Comparison of ENCODE assay signal across 8 mouse cellular contexts in genomic region chr11:71749671-71750070, GRCm38 (mm10). TPM values are rescaled to one million over a fixed set of nuclear protein-coding genes. Genes with fewer than 3 reads are reported as not detected.
DNase-seq lines count a peak whose midpoint lies in the region; ATAC-seq and TF ChIP-seq lines count a peak whose summit lies in the region.

Gene Wscd1 (plus strand): TSS chr11:71749920.

- intact Hi-C loops in heart, postnatal 10 days (cut with DNase I) = loop anchor here (5.0 kb wide), 1 partner anchor 77 kb away; no protein-coding TSS in a partner anchor
- intact Hi-C loops in left cerebral cortex, postnatal 4 days (cut with DNase I) = loop anchor here (5.0 kb wide), 2 partner anchors 273 to 402 kb away; no protein-coding TSS in a partner anchor

- no peaks in the 10 kb centered on the region for H3K9me3 ChIP-seq in neural tube, embryonic 13.5 days

- H3K9ac ChIP-seq in liver, adult 2 months (ENCODE audit: low read depth, low read length) = no peak within 1 kb of the TSS
- H3K9ac ChIP-seq in neural tube, embryonic 13.5 days = peak within 1 kb of the TSS; percentile 89

- H3K4me3 ChIP-seq in liver, adult 2 months (ENCODE audit: insufficient read depth, low read depth, low read length) = peak within 1 kb of the TSS; percentile 47
- H3K4me3 ChIP-seq in neural tube, embryonic 13.5 days = peak within 1 kb of the TSS; percentile 91

- H3K27ac ChIP-seq in liver, adult 2 months (replicated peaks; ENCODE audit: insufficient read depth, low read depth, low read length) = no peak within 1 kb of the TSS
- H3K27ac ChIP-seq in neural tube, embryonic 13.5 days (replicated peaks) = peak within 1 kb of the TSS; percentile 86

- peak; percentile 28; the same call in 1 of the 2 replicates for TF ChIP-seq CTCF in liver, adult 2 months (IDR thresholded peaks at IDR 0.05; ENCODE audit: low read depth, low read length)

- no peak for DNase-seq in liver, adult 2 months (ENCODE audit: extremely low read depth, low read depth, low spot score)
- DNase-seq in liver = no peak
- peak; percentile 54 to 72 for DNase-seq in cerebellum, postnatal 25 days
- peak in 1 of 2 experiments; percentile 28 for DNase-seq in heart, postnatal 10 days
- peak; percentile 64 for DNase-seq in left cerebral cortex, postnatal 4 days
- DNase-seq in urinary bladder, adult 2 months (ENCODE audit: low spot score) = no peak

- no peak for ATAC-seq in neural tube, embryonic 13.5 days (ENCODE audit: low read depth)
- ATAC-seq in monocyte, adult 5-6 weeks (replicated peaks; ENCODE audit: insufficient number of reproducible peaks, low FRiP score, low TSS enrichment, poor library complexity, severe bottlenecking) = no peak

- no peaks in the 10 kb centered on the region for H3K4me1 ChIP-seq in liver, adult 2 months (ENCODE audit: control insufficient read depth, insufficient read depth, low read length)
- peaks cover 42% of the 10 kb centered on the region for H3K4me1 ChIP-seq in neural tube, embryonic 13.5 days (replicated peaks)

- WGBS in liver, adult 2 months = 25% methylated on average over 5 of the region's 5 CpGs
- WGBS in neural tube, embryonic 13.5 days = 8% methylated on average over 5 of the region's 5 CpGs

- peak within 1 kb of the TSS; percentile 85 for H3K4me2 ChIP-seq in neural tube, embryonic 13.5 days

- no peaks in the 10 kb centered on the region for H3K79me2 ChIP-seq in liver, adult 2 months (ENCODE audit: control insufficient read depth, insufficient read depth, low read length)

- H3K36me3 ChIP-seq in liver, adult 2 months (ENCODE audit: control insufficient read depth, insufficient read depth, low read length) = no peaks in the 10 kb centered on the region
- H3K36me3 ChIP-seq in neural tube, embryonic 13.5 days = no peaks in the 10 kb centered on the region

- no peak for TF ChIP-seq POLR2A in liver, adult 2 months (IDR thresholded peaks at IDR 0.05; ENCODE audit: extremely low read depth, insufficient read depth, low read length)

- peaks cover 4% of the 10 kb centered on the region; the same call in 1 of the 2 replicates for H3K27me3 ChIP-seq in liver, adult 2 months (ENCODE audit: control insufficient read depth, insufficient read depth, low read length)
- no peaks in the 10 kb centered on the region for H3K27me3 ChIP-seq in neural tube, embryonic 13.5 days

RNA-seq across cellular contexts. Expression of gene Wscd1, which starts in this region (rescaled TPM):
- 0.46 and 0.54 TPM in 2 replicates for total RNA-seq in liver, adult 2 months (2014; rRNA removed)
- 0.24 and 0.37 TPM in 2 replicates for polyA plus RNA-seq in liver, adult 2 months (2012; rRNA removed)
- 10 to 100 TPM; 12.2 to 13.0 TPM for total RNA-seq in heart, postnatal 10 days (2021)
- total RNA-seq in left cerebral cortex, postnatal 4 days (2021) = 10 to 100 TPM; 61.4 to 71.4 TPM
- 50.6 and 53.1 TPM in 2 replicates for polyA plus RNA-seq in neural tube, embryonic 13.5 days (2015; fragmentation: Nextera tagmentation; extraction: Ambion mirVana)
- polyA plus RNA-seq in urinary bladder, adult 2 months (2012; rRNA removed) = 2.5 and 2.8 TPM in 2 replicates
- total RNA-seq in monocyte, adult 5-6 weeks (2017) = not detected in 3 replicates

Comparison
In these comparisons a context has a peak if more than half of its experiments do, and no peak if none do; other contexts are left out.
1. RNA of gene Wscd1 (total RNA-seq): 61.4 to 71.4 TPM in left cerebral cortex, postnatal 4 days; 12.2 to 13.0 TPM in heart, postnatal 10 days, 0.46 to 0.54 TPM in liver, adult 2 months and not detected in monocyte, adult 5-6 weeks; every median in the first group is over 4 times any median in the second.
2. RNA of gene Wscd1 (polyA plus RNA-seq): 50.6 to 53.1 TPM in neural tube, embryonic 13.5 days; 2.5 to 2.8 TPM in urinary bladder, adult 2 months and 0.24 to 0.37 TPM in liver, adult 2 months; every median in the first group is over 10 times any median in the second.
3. DNase-seq: peak in cerebellum, postnatal 25 days (2 of 2) and left cerebral cortex, postnatal 4 days (single experiment); none in liver, adult 2 months (single experiment), liver (single experiment) and urinary bladder, adult 2 months (single experiment).